Mouse (Mus musculus) CH12.LX (cell line): Measurements from ENCODE around the gene Rem2.

Experiments
- CTCF ChIP-seq, 2 experiments: IDR thresholded peaks in 1 of 2; conservative IDR thresholded peaks in 1 of 2; 2 replicates each; pipeline ENCODE4 v1.5.1; 2011 to 2012; ENCODE audit warnings: low read depth in 2 of 2, low read length in 2 of 2, improper control_type of control experiment in 1 of 2, inconsistent platforms in 1 of 2, mild to moderate bottlenecking in 1 of 2, moderate library complexity in 1 of 2
- NRF1 ChIP-seq: IDR thresholded peaks from 2 replicates; pipeline ENCODE4 v1.6.1; 2014; ENCODE audit warnings: low read depth, mild to moderate bottlenecking, inconsistent platforms, low read length, improper control_type of control experiment, moderate library complexity

DNA sequence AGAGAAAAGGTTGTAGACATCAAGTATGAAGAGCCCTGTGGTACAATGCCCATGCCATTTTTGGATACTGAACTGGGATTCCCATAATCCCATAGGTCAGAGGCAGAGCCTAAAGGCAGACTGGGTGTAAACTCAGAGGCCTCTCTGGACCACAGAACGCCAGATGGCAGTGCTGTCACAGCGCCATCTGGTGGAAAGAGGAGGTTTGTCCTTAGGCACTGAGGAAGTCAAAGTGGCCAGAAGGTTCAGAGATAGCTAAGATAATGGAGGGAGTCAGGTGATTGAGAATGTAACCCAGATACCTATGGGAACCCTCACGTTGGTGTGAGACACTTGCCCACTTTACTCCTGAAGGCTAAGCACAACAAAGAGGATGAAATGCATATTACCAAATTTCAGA lies 18.3 kb downstream of the Rem2 start:
- TF ChIP-seq NRF1 (no peak), CTCF (conservative IDR thresholded peaks at IDR 0.05 in 1 of 2, IDR thresholded peaks at IDR 0.05 in 1 of 2; ENCODE audit: low read depth in 2 of 2, low read length in 2 of 2) (peak; percentile 93 to 99)
